Mouse (Mus musculus) hindbrain, embryonic 10.5 days (tissue): ENCODE measurements around the gene Psenen. TPM values are rescaled to one million over a fixed set of nuclear protein-coding genes. Genes with fewer than 3 reads are reported as not detected.

Source experiments
- DNase-seq: peaks from one replicate; pipeline ENCODE4 v3.0.0-alpha.2; 2017; ENCODE audit warnings: low spot score
- H3K27ac ChIP-seq: fragments of 300-500 bp; sonication (generic); 2 replicates; pipeline ENCODE4 v1.5.1; 2016; ENCODE audit warnings: mild to moderate bottlenecking, moderate library complexity
- H3K27me3 ChIP-seq: fragments of 300-500 bp; sonication (generic); 2 replicates; pipeline ENCODE4 v1.6.1; 2016; ENCODE audit warnings: mild to moderate bottlenecking; ENCODE audit not compliant: poor library complexity, insufficient read depth, severe bottlenecking
- H3K36me3 ChIP-seq: fragments of 300-500 bp; sonication (generic); 2 replicates; pipeline ENCODE4 v1.6.1; 2016; ENCODE audit warnings: mild to moderate bottlenecking, moderate library complexity
- H3K4me1 ChIP-seq: fragments of 300-500 bp; sonication (generic); replicated peaks from 2 replicates; pipeline ENCODE4 v1.6.1; 2016; ENCODE audit warnings: mild to moderate bottlenecking
- H3K4me3 ChIP-seq: fragments of 300-500 bp; sonication (generic); 2 replicates; pipeline ENCODE4 v1.5.1; 2016; ENCODE audit warnings: mild to moderate bottlenecking, moderate library complexity
- H3K9me3 ChIP-seq: fragments of 300-500 bp; sonication (generic); 2 replicates; pipeline ENCODE4 v1.6.1; 2016; ENCODE audit warnings: mild to moderate bottlenecking, moderate library complexity
- WGBS: fragments of 180-500 bp; shearing (Covaris S2); methylation state at CpG from one replicate; pipeline ENCODE4 v1.1.7; 2016; 5-methylcytosine and 5-hydroxymethylcytosine counted together
- polyA plus RNA-seq: library from polyadenylated mRNA; unstranded; fragments of >200 nt; fragmentation: Nextera tagmentation; extraction: Ambion mirVana; gene quantifications from 2 replicates; pipeline ENCODE4 v1.2.1, GENCODE M21; 2016

Psenen gene
- polyA plus RNA-seq, 1 experiment from 2014 or later, result 140 TPM

DNA sequence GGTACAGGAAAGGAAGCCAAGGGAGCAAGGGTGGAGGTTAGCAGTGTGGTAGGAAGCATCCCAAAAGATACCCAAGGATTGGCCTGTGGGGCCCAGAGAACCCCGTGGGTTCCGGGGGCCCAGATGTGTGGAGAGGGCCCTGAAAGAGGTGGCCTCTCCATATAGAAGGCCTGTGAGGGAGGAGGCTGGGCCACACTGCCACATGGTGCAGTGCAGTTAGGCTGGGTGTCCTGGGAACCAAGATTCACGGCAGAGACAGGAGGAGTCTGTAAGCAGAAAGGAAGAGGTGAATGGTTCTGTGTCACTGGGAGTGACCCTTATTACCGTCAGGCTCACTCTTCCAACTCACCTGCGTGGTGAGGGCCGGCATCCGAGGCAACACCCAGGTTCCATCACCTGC is 22.9 kb downstream of the Psenen start:
- peaks cover 66% of the 10 kb centered on the region for H3K36me3 ChIP-seq
- WGBS, result 88% methylated on average over 7 of the region's 7 CpGs
- H3K27ac ChIP-seq, result no peak overlapping the region
- DNase-seq, result no peak
- H3K4me1 ChIP-seq, result peaks cover 5% of the 10 kb centered on the region
- no peaks in the 10 kb centered on the region for H3K9me3 ChIP-seq
- no peaks in the 10 kb centered on the region for H3K27me3 ChIP-seq
- no peak overlapping the region for H3K4me3 ChIP-seq

DNA sequence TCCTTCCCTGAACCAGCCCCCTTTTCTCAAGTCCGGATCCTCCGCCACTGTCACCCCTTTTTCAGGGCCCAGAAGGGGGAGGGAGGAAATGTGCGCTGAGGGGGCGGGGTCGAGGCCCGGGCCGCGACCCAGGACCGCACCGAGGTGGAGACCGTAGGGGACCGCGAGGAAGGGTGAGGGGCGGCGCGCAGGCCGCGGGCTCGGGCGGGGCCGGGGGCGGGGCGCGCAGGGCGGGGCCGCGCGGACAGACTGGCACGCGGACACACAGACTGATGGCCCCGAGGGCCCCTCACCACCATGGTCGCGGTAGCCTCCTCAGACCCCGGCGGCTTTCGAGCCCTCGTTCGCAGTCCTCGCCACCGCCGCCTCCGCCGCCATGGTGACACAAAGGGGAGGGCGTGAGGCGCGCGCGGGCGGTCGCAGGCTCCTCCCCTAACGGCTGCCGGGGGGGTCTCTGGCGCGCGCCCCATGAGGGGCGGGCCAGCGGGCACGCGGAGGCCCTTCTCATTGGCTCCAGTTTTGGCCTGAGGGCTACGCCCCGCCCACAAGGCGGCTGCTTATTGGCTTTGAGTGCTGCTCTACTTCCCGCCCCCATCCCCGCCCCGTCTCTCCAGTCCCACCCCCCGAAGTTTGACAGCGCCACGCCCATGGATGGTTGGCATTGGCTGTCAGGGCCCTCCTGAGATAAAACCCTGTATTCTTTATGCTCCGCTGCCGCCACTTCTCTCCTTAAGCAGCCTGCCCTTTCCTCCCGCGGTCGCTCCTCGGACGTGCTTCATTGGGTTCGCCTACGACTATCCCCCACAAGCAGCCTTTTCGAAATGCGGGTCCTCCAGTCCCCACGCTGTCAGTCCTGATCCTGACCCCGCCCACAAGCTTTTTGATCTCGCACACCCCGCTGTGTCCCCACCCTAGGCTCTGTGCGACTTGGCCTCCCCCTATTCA is 28.5 kb downstream of the Psenen start, which contains the start of gene Arhgap33:
TSS of gene Arhgap33 (minus strand) at position 428 of the 945 bp plus-strand sequence.
- H3K27me3 ChIP-seq, result peaks cover 21% of the 10 kb centered on the region; the same call in 1 of the 2 replicates
- no peaks in the 10 kb centered on the region for H3K9me3 ChIP-seq
- peak within 1 kb of the TSS; percentile 97 for H3K27ac ChIP-seq
- DNase-seq, result peak; percentile 98
- WGBS, result under 1% methylated on average over 83 of the region's 84 CpGs
- H3K4me1 ChIP-seq, result peaks cover 45% of the 10 kb centered on the region
- peak within 1 kb of the TSS; percentile 78 for H3K4me3 ChIP-seq
- peaks cover 51% of the 10 kb centered on the region for H3K36me3 ChIP-seq

DNA sequence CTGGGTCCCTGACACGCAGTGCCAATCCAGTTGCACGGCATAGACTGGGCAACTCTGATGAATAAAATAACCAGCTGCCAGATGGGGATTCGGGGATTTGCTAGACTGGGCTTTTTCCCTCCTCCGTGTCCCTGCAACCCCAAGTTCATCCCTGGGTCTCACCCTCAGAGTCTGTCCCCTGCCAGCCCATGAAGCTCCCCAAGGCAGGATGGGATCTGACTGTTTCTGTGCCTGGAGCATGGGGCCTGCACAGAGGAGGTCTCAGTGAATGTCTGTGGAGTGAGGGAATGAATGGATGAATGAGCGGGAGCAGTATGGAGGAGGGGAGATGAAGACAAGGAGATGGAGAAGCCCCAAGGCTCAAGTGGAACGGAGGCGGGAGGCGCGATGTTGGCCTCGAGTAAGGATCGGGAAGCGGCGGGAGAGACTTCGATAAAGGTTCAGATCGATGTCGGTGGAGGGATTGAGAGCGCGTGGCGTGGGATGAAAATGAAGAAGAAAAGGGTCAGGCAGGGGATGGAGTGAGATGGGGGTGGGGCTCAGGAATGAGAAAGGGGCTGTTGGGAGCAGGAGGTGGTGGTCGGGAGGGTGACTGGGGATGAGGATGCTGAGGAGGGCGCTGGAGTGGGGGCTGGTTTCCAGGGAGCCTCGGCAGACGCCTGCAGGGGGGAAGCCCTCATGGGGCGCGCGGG is 29.3 kb downstream of the Psenen start:
- DNase-seq, result no peak
- 6% methylated on average over 26 of the region's 26 CpGs for WGBS
- peak overlapping the region; percentile 78 for H3K4me3 ChIP-seq

DNA sequence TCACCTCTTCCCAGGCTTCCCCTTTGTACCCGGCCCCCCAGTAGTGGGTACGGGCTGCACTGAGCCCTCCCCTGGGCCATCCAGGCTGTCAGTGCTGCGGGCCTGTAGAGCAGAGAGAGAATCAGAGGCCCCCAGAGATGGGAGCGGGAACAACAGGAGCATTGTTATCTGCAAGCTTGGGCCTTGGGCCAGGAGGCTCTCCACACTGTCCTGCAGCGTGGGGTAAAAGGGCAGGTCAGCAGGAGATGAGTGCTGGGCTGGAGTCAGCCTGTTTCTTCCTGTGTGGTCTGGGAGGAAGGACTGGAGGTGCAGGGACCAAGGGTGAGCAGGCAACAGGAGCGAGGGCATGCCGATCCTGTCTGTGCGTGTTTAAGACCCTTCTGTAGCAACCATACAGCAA is 30.5 kb downstream of the Psenen start:
- H3K4me1 ChIP-seq, result peaks cover 45% of the 10 kb centered on the region
- H3K4me3 ChIP-seq, result peak overlapping the region; percentile 78
- no peaks in the 10 kb centered on the region for H3K9me3 ChIP-seq
- peaks cover 55% of the 10 kb centered on the region for H3K36me3 ChIP-seq
- peak overlapping the region; percentile 97 for H3K27ac ChIP-seq
- H3K27me3 ChIP-seq, result peaks cover 27% of the 10 kb centered on the region; the same call in 1 of the 2 replicates
- peak; percentile 67 for DNase-seq
- 5% methylated on average over 8 of the region's 8 CpGs for WGBS

More for the DNA sequence above, 29.3 kb downstream of the Psenen start:
- H3K36me3 ChIP-seq, result peaks cover 51% of the 10 kb centered on the region
- H3K9me3 ChIP-seq, result no peaks in the 10 kb centered on the region
- peak overlapping the region; percentile 97 for H3K27ac ChIP-seq
- peaks cover 21% of the 10 kb centered on the region; the same call in 1 of the 2 replicates for H3K27me3 ChIP-seq
- peaks cover 45% of the 10 kb centered on the region for H3K4me1 ChIP-seq

DNA sequence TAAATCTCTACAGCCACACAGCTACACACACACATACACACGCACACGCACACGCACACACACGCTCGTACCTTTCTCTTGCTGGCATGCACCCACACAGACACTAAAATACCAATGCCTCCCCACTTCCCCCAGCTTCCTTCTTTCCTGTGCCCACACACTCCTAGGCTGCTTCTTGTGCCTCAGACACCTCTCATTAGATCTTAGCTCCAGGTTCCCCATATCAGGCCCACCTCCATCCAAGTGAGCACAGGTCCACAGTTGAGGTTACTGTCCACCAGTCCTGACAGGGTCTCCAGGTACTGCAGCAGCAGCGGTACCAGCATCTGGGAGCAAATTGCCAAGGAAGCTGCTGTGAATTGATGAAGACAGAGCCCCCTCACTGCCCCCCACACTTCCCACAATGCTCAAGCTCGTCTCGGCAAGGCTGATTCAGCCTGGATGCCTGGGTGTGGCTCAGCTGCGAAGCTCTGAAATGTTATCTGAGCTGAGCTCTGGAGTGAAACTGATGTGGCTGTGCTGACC is 32.1 kb downstream of the Psenen start:
- Histone ChIP-seq H3K27me3 (peaks cover 40% of the 10 kb centered on the region), H3K4me3 (no peak overlapping the region), H3K4me1 (peaks cover 54% of the 10 kb centered on the region), H3K27ac (no peak overlapping the region), H3K36me3 (peaks cover 67% of the 10 kb centered on the region), H3K9me3 (no peaks in the 10 kb centered on the region)
- no peak for DNase-seq
- 82% methylated on average over 9 of the region's 9 CpGs for WGBS

DNA sequence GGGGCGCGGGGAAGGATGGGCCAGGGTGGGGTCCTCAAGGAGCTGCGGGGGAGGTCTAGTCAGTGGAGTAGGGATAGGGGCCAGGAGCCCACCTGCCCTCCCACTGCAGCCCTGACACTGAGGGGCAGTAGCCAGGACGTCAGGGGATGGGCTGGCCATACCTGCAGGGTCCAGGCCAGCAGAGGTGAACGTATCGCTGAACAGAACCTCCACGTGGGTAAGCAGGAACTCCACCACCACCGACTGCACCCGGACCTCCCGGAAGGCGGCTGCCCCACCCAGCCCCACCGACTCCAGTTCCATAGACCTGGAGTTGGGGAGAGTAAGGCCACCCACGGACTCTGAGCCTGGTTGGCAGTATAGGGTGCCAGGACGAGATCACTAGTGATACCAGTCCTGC is 36.4 kb downstream of the Psenen start:
- peaks cover 96% of the 10 kb centered on the region for H3K36me3 ChIP-seq
- 85% methylated on average over 14 of the region's 14 CpGs for WGBS
- peaks cover 25% of the 10 kb centered on the region for H3K4me1 ChIP-seq
- no peak overlapping the region for H3K27ac ChIP-seq
- no peak for DNase-seq
- H3K27me3 ChIP-seq, result peaks cover 35% of the 10 kb centered on the region
- no peaks in the 10 kb centered on the region for H3K9me3 ChIP-seq
- H3K4me3 ChIP-seq, result 0 out of 2 replicates have a peak overlapping the region, but pooled peaks have one; percentile 20

DNA sequence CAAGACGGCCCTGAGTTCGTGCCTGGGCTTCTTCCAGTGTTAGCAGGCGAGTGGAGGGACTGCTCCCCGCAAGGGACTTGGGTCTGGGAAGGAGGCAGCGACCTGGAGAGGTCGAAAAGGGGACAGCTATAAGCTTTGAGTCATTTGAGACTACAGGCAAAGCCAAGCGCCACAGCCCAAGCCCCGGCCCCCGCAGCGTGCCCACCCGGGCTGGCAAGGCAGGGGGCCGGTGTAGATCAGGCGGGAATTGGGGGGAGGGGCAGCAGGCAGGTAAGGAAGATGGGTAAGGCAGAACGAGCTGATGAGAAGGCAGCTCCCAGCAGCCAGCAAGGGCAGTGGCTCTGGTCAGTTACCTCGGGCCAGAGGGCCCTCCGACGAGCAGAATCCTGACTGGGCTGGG is 37.0 kb downstream of the Psenen start:
- peaks cover 91% of the 10 kb centered on the region for H3K36me3 ChIP-seq
- H3K27ac ChIP-seq, result 0 out of 2 replicates have a peak overlapping the region, but pooled peaks have one; percentile 24
- H3K4me1 ChIP-seq, result peaks cover 25% of the 10 kb centered on the region
- WGBS, result 23% methylated on average over 17 of the region's 17 CpGs
- H3K9me3 ChIP-seq, result no peaks in the 10 kb centered on the region
- DNase-seq, result no peak
- H3K27me3 ChIP-seq, result peaks cover 32% of the 10 kb centered on the region
- H3K4me3 ChIP-seq, result peak overlapping the region; percentile 20; the same call in 1 of the 2 replicates

DNA sequence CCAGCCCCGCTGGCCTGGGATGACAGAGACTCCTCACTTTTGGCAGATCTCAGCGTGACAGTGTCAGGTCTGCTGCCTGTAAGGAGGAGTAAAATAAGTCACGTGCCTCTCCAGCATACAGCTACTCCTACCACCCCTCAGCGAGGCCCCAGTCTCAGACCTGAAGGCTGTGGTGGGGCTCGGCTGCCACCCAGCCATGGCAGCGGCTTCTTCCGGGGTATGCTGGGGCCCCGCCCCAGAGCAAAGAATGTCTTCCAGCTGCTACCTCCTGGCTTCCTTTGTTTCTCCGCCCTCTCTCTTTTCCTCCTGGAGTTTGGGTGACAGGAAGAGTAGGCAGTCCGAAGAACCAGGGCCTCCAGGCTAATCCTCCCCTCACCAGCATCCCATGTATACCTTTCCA is 37.5 kb downstream of the Psenen start:
- 0 out of 2 replicates have a peak overlapping the region, but pooled peaks have one; percentile 24 for H3K27ac ChIP-seq
- peaks cover 30% of the 10 kb centered on the region for H3K27me3 ChIP-seq
- H3K9me3 ChIP-seq, result no peaks in the 10 kb centered on the region
- 33% methylated on average over 10 of the region's 10 CpGs for whole genome bisulfite sequencing
- H3K4me1 ChIP-seq, result peaks cover 26% of the 10 kb centered on the region
- peaks cover 86% of the 10 kb centered on the region for H3K36me3 ChIP-seq
- 0 out of 2 replicates have a peak overlapping the region, but pooled peaks have one; percentile 6 for H3K4me3 ChIP-seq
- no peak for DNase-seq

DNA sequence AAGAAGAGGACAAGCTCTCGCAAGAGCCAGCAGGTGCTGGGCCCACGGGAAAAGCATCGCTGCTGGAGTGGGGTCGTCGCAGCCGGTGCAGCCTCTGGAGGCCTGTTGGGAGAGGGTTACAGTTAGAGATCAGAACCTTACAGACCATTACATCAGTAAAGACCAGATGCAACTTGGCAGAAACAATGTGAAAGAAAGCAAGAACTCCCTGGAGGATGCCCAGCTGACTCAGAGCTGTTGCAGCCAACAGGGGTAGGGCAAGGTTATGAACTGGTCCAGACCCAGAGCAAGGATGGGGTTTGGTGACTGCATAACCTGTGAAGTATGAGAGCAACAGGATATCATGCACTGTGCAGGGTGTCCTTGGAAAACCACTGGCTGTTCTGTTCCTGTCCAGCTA is 38.9 kb downstream of the Psenen start:
- Histone ChIP-seq H3K36me3 (peaks cover 71% of the 10 kb centered on the region), H3K27me3 (peaks cover 30% of the 10 kb centered on the region)

DNA sequence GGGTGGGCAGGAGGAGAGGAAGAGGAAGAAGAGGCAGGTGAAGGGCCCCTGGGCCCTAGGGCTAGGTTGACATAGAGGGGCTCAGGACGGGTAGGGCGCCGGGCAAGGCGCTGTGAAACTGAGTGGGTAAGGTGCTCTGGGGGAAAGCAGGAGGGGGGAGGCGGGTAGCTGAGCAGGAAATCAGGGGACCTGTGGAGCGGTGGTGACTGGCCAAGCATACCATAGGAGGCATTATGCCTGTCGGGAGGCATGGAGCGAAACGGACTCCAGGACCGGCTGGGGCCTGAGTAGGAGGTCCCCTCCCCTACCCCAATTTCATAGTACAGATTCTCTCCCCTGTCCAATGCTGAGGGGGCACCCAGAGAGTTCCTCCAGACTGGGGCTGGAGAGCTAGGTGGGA is 40.6 kb downstream of the Psenen start:
- peaks cover 23% of the 10 kb centered on the region for H3K27me3 ChIP-seq
- no peak overlapping the region for H3K27ac ChIP-seq
- H3K36me3 ChIP-seq, result peaks cover 55% of the 10 kb centered on the region
- no peaks in the 10 kb centered on the region for H3K9me3 ChIP-seq
- WGBS, result 80% methylated on average over 10 of the region's 10 CpGs
- DNase-seq, result no peak
- H3K4me3 ChIP-seq, result no peak overlapping the region
- peaks cover 42% of the 10 kb centered on the region for H3K4me1 ChIP-seq

More for the DNA sequence above, 38.9 kb downstream of the Psenen start:
- peaks cover 36% of the 10 kb centered on the region for H3K4me1 ChIP-seq
- 81% methylated on average over 6 of the region's 6 CpGs for WGBS
- DNase-seq, result no peak
- no peak overlapping the region for H3K27ac ChIP-seq
- no peak overlapping the region for H3K4me3 ChIP-seq
- no peaks in the 10 kb centered on the region for H3K9me3 ChIP-seq

DNA sequence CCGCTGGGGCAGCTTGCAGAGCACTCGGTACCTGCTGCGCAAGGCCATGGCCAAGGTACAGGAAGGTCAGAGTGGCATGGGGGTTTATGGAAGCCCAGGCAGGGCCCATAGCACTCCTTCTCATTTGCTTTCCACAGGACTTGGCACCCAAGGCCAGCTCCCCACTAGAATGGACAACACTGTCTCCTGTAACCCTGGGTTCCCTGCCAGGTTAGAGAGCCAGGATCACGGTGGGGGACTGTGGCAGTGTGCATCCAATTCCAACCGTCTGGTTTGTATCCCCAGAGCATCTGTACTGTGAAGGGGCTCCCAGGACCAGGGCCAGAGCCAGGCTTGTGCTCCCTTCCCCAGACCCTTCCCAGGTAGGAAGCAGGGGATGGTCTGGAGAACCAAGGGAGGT is 42.6 kb downstream of the Psenen start:
- 76% methylated on average over 5 of the region's 5 CpGs for WGBS
- peaks cover 11% of the 10 kb centered on the region for H3K27me3 ChIP-seq
- H3K27ac ChIP-seq, result peak overlapping the region; percentile 17; the same call in 1 of the 2 replicates
- H3K9me3 ChIP-seq, result no peaks in the 10 kb centered on the region
- peaks cover 29% of the 10 kb centered on the region for H3K4me1 ChIP-seq
- H3K36me3 ChIP-seq, result peaks cover 35% of the 10 kb centered on the region
- no peak overlapping the region for H3K4me3 ChIP-seq
- DNase-seq, result no peak

DNA sequence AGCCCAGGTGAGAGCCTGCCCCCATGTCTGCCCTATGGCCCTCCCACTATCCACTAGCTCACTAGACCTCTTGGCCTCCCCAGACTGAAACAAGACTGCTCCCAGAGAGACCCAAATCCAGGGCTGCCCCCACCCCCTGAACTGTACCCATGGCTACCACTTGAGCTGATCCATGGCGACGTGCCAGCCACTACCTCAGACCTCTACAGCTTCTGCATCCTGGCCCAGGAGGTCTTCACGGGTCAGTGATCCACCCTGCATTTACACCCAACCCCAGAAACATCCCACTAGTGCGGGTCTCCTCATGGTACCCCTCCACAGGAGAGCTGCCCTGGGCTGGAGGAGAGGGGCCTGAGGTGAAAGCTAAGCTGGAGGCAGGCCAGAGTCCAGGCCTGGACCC is 43.0 kb downstream of the Psenen start:
- H3K27me3 ChIP-seq, result peaks cover 15% of the 10 kb centered on the region
- no peak overlapping the region for H3K4me3 ChIP-seq
- no peaks in the 10 kb centered on the region for H3K9me3 ChIP-seq
- WGBS, result 64% methylated on average over 4 of the region's 4 CpGs
- peaks cover 27% of the 10 kb centered on the region for H3K4me1 ChIP-seq
- peaks cover 30% of the 10 kb centered on the region for H3K36me3 ChIP-seq
- DNase-seq, result no peak
- peak overlapping the region; percentile 17; the same call in 1 of the 2 replicates for H3K27ac ChIP-seq
